Mouse (Mus musculus): ENCODE results near the gene Pnma1. TPM values are rescaled to one million over a fixed set of nuclear protein-coding genes. Genes with fewer than 3 reads are reported as not detected.

The Pnma1 gene
- polyA plus RNA-seq, 1 experiment from 2014 or later = 0.79 TPM

DNA sequence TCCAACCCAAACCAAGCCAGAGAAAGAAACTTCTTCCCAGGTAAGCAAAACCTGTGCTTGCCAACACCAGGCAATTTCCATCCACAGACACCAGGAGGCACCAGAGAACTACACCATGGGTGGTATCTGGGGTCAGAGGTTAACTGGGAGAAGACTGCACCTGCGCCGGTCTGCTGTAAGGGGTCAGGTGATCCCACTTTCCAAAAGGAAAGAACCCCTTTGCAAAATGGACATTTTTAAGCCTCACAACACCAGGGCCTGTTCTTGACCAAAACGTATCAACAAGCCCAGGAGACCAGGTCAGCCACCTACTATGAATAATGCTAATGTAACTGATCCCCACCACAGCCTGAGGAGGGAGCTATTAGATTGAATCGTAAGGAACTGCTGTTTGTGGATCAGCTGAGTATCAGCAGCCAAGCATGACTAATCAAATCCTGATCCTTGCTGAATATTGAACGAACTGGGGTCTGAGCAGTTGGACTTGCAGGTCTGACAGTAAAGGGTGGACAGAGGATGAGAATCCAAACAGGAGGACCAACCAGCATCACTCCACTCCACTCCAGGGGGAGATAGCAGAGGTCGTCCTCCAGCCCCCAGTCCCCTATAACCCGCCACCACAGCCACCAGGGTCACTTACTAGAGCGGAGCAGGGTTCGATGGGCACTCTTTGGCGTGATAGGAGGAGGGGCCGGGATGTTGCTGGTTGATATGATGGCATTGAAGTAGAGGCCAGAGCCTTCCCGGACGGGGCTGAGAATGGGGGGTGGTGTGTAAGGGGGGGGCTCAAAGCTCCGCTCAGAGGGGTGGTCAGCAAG lies 13.5 kb upstream of the Pnma1 start:
- Histone ChIP-seq H3K27ac (ENCODE audit: low read depth) (no peak overlapping the region), H3K36me3 (ENCODE audit: insufficient read depth) (peaks cover 69% of the 10 kb centered on the region), H3K4me3 (ENCODE audit: low read depth, low read length) (no peak overlapping the region), H3K4me2 (no peak overlapping the region), H3K9me3 (ENCODE audit: low read depth, low read length) (no peaks in the 10 kb centered on the region), H3K4me1 (ENCODE audit: insufficient read depth) (no peaks in the 10 kb centered on the region), H3K27me3 (ENCODE audit: insufficient read depth, low read length) (no peaks in the 10 kb centered on the region), H3K9ac (no peak overlapping the region)
- peak; percentile 49 for DNase-seq
- peak; percentile 64 for TF ChIP-seq CTCF (IDR thresholded peaks at IDR 0.05; ENCODE audit: low read depth)
- ATAC-seq (ENCODE audit: insufficient read depth) = no peak
- WGBS = 72% methylated on average over 14 of the region's 14 CpGs

- Histone ChIP-seq H3K9ac (no peak overlapping the region), H3K27ac (ENCODE audit: low read depth) (no peak overlapping the region), H3K4me1 (ENCODE audit: insufficient read depth) (no peaks in the 10 kb centered on the region), H3K4me3 (ENCODE audit: low read depth, low read length) (no peak overlapping the region), H3K9me3 (ENCODE audit: low read depth, low read length) (no peaks in the 10 kb centered on the region), H3K36me3 (ENCODE audit: insufficient read depth) (peaks cover 70% of the 10 kb centered on the region), H3K4me2 (no peak overlapping the region), H3K27me3 (ENCODE audit: insufficient read depth, low read length) (no peaks in the 10 kb centered on the region)
- WGBS = 19% methylated on average over 8 of the region's 8 CpGs
- ATAC-seq (ENCODE audit: insufficient read depth) (0 out of 2 replicates have a peak, but pooled peaks have one; percentile 35), DNase-seq (no peak)
- no peak for TF ChIP-seq CTCF (IDR thresholded peaks at IDR 0.05; ENCODE audit: low read depth)
These were observed 12.8 kb upstream of the Pnma1 start for GRCm38 (mm10) chr12:84161116-84161515.

DNA sequence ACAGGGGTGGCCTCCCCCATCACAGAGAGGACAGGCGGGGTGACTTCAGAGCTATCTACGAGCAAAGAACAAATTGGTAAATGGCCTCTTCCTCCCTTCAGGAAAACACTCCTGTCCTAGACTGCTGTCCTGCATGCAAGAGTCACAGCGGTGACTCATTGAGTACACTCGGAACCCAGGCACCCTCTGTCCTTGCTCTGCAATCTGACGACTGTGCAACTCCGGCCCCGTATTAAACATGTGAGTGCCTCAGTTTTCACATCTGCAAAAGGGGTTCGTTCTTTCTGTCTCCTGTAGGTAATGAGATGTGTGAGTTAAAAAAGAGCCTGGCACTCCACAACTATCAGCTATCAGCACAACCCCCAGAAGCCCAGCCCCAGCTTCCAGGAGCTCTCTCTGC lies 12.2 kb upstream of the Pnma1 start:
- H3K27ac ChIP-seq (ENCODE audit: low read depth) = no peak overlapping the region
- peaks cover 75% of the 10 kb centered on the region for H3K36me3 ChIP-seq (ENCODE audit: insufficient read depth)
- ATAC-seq (ENCODE audit: insufficient read depth) (no peak), DNase-seq (no peak)
- 93% methylated on average over 8 of the region's 8 CpGs for WGBS
- no peak overlapping the region for H3K4me2 ChIP-seq
- no peaks in the 10 kb centered on the region for H3K27me3 ChIP-seq (ENCODE audit: insufficient read depth, low read length)
- H3K9ac ChIP-seq = no peak overlapping the region
- H3K4me1 ChIP-seq (ENCODE audit: insufficient read depth) = no peaks in the 10 kb centered on the region
- H3K9me3 ChIP-seq (ENCODE audit: low read depth, low read length) = no peaks in the 10 kb centered on the region
- no peak overlapping the region for H3K4me3 ChIP-seq (ENCODE audit: low read depth, low read length)
- TF ChIP-seq CTCF (IDR thresholded peaks at IDR 0.05; ENCODE audit: low read depth) = no peak

- DNase-seq (no peak), ATAC-seq (ENCODE audit: insufficient read depth) (no peak)
- Histone ChIP-seq H3K36me3 (ENCODE audit: insufficient read depth) (peaks cover 88% of the 10 kb centered on the region), H3K27ac (ENCODE audit: low read depth) (no peak overlapping the region), H3K9me3 (ENCODE audit: low read depth, low read length) (no peaks in the 10 kb centered on the region), H3K4me3 (ENCODE audit: low read depth, low read length) (no peak overlapping the region), H3K4me1 (ENCODE audit: insufficient read depth) (no peaks in the 10 kb centered on the region), H3K27me3 (ENCODE audit: insufficient read depth, low read length) (no peaks in the 10 kb centered on the region), H3K4me2 (no peak overlapping the region), H3K9ac (no peak overlapping the region)
- TF ChIP-seq CTCF (IDR thresholded peaks at IDR 0.05; ENCODE audit: low read depth) = no peak
- 83% methylated on average over 14 of the region's 14 CpGs for WGBS
These were observed 9.9 kb upstream of the Pnma1 start for GRCm38 (mm10) chr12:84158156-84158555.

GRCm38 (mm10) chr12:84156210-84156609 lies 7.9 kb upstream of the Pnma1 start:
- no peaks in the 10 kb centered on the region for H3K4me1 ChIP-seq (ENCODE audit: insufficient read depth)
- DNase-seq (no peak), ATAC-seq (ENCODE audit: insufficient read depth) (no peak)
- no peaks in the 10 kb centered on the region for H3K9me3 ChIP-seq (ENCODE audit: low read depth, low read length)
- H3K4me2 ChIP-seq = no peak overlapping the region
- H3K36me3 ChIP-seq (ENCODE audit: insufficient read depth) = peaks cover 92% of the 10 kb centered on the region
- no peak for TF ChIP-seq CTCF (IDR thresholded peaks at IDR 0.05; ENCODE audit: low read depth)
- no peaks in the 10 kb centered on the region for H3K27me3 ChIP-seq (ENCODE audit: insufficient read depth, low read length)
- WGBS = 93% methylated on average over 18 of the region's 18 CpGs
- H3K27ac ChIP-seq (ENCODE audit: low read depth) = no peak overlapping the region
- no peak overlapping the region for H3K9ac ChIP-seq
- no peak overlapping the region for H3K4me3 ChIP-seq (ENCODE audit: low read depth, low read length)

DNA sequence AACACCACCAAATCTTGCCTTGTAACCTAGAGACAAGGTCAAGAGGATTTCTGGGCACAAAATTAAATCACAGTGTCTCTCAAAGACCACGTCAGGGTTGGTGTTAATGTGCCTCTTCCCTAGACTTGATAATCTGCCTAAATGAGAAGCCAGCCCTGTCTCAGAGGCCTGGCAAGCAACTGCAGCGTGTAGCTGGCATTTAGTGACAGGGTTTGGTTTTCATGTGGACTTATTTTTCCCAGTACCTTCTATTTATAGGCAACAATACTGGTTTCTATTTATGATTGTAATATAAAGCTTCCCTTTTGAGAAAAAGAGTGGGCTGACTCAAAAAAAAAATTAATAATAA lies 7.2 kb upstream of the Pnma1 start:
- Histone ChIP-seq H3K27me3 (ENCODE audit: insufficient read depth, low read length) (no peaks in the 10 kb centered on the region), H3K4me1 (ENCODE audit: insufficient read depth) (no peaks in the 10 kb centered on the region), H3K4me3 (ENCODE audit: low read depth, low read length) (no peak overlapping the region), H3K9me3 (ENCODE audit: low read depth, low read length) (no peaks in the 10 kb centered on the region), H3K27ac (ENCODE audit: low read depth) (no peak overlapping the region), H3K36me3 (ENCODE audit: insufficient read depth) (peaks cover 94% of the 10 kb centered on the region), H3K4me2 (no peak overlapping the region), H3K9ac (no peak overlapping the region)
- no peak for ATAC-seq (ENCODE audit: insufficient read depth)
- no peak for TF ChIP-seq CTCF (IDR thresholded peaks at IDR 0.05; ENCODE audit: low read depth)
- DNase-seq = no peak
- WGBS = 69% methylated on average over 2 of the region's 2 CpGs

DNA sequence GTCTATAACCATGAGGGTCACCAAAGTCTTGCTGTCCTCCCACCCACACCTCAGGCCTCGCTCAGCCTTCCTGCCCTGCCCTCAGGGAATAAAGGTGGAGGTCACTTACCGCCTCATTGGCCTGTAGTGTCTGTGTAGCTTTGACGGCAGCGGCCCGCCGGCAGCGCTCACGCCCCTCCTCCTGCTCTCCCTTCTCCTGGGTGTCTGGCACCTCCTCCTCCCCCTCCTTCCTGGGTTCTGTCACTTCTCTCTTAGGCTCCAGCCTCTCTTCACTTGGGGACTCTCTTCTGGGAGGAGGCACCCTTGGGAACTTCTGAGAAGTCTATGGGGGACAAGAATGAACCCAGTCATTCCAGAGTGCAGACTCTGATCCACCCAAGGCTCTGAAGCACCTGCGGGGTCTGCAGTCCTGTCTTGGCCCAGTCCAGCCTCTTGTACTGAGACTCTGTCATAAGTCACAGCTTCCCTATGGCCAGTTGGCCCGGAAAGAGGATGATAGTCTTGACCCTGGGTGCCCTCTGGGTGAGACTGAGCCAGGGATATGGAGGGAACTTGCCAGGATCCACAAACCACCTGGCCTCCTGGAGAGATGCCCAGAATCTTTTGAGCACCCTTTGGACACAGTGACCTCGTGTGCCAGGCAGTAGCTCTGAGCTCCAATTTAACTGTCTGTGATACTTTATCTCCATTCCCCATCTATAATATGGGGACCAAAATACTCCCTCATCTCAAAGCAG lies 6.7 kb upstream of the Pnma1 start:
- DNase-seq (peak; percentile 48), ATAC-seq (ENCODE audit: insufficient read depth) (no peak)
- Histone ChIP-seq H3K36me3 (ENCODE audit: insufficient read depth) (peaks cover 94% of the 10 kb centered on the region), H3K27me3 (ENCODE audit: insufficient read depth, low read length) (no peaks in the 10 kb centered on the region), H3K9me3 (ENCODE audit: low read depth, low read length) (no peaks in the 10 kb centered on the region), H3K9ac (no peak overlapping the region; the same call in 1 of the 2 replicates), H3K4me1 (ENCODE audit: insufficient read depth) (no peaks in the 10 kb centered on the region), H3K4me3 (ENCODE audit: low read depth, low read length) (no peak overlapping the region), H3K4me2 (no peak overlapping the region), H3K27ac (ENCODE audit: low read depth) (no peak overlapping the region)
- TF ChIP-seq CTCF (IDR thresholded peaks at IDR 0.05; ENCODE audit: low read depth) = no peak
- whole genome bisulfite sequencing = 55% methylated on average over 11 of the region's 11 CpGs

Data from lung, embryonic 14.5 days (tissue).